Mouse (Mus musculus): ENCODE data around the gene Cox7a2l.

DNA sequence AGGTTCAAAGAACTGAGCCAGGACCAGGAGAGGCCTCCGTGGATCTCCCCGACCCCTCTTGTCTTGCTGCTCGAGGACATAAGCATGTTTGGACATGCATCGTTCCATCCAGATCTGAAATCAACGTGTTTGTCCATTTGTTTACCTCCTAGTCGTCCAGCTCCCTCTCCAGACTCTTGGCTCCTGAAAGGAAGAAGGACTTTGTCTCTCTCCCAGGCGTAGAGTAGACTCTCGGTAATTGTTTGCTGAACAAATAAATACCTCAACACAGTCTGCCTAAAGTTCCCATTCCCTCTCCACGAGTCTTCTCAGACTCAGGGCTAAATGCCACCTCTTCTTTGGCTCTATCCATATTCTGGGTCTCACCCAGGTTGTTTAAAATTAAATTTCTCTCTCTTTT lies 16.0 kb upstream of the Cox7a2l start:
- TF ChIP-seq GATA1 (IDR thresholded peaks at IDR 0.05; ENCODE audit: borderline replicate concordance, low read length) (no peak), FLI1 (IDR thresholded peaks at IDR 0.05; ENCODE audit: low read length) (no peak)
